Mouse (Mus musculus) kidney, adult 8-10 months (tissue): Measurements from ENCODE around the gene Mc3r.

Source experiments
- DNase-seq, 2 experiments: peaks; one replicate each; pipeline ENCODE4 v3.0.0; 2022

The Mc3r gene

GRCm38 (mm10) chr2:172299126-172299921 lies 51.0 kb downstream of the Mc3r start:
- no peak for DNase-seq
